Mouse (Mus musculus): Measurements from ENCODE around the gene Nup155. TPM values are rescaled to one million over a fixed set of nuclear protein-coding genes. Genes with fewer than 3 reads are reported as not detected.

The Nup155 gene
- total RNA-seq, 4 experiments from 2014 or later, result 18.0 to 28.3 (median 21.8) TPM

DNA sequence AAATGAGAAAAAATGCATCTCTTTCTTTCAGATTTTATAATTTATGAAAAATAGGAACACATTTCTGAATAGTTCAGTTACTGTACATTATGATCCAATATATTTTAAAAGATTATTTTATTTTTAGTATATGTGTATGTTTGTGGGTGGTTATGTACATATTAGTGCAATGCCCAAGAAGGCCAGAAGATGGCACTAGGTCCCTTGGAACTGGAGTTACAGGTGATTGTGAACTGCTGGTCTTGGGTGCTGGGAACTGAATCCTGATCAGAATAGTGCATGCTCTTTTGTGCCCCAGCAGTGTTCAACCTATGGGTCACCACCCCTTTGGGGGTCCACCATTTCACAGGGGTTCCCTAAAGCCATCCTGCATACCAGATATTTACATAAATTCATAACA, 91.2 kb downstream of the Nup155 start:
- no peak for DNase-seq

DNA sequence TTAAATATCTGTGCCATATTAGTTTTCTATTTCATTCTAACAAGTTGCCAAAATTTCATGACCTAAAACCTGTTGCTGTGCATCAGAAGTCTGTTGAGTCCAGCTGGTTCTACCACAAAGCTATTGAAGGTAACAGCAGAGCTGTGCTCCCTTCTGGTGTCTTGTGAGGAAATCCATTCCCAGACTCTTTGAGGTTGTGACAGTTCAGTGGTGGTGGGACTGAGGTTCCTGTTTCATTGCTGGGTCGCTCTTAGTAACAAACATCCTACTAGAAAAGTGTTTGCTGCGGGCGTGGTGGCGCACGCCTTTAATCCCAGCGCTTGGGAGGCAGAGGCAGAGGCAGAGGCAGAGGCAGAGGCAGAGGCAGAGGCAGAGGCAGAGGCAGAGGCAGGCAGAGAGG, 99.3 kb downstream of the Nup155 start:
- DNase-seq, result no peak

Other genes with a start within 250 kb of the Nup155 start
- 10 to 100 TPM; 29.5 to 35.0 (median 33.9) TPM for gene Wdr70, start 10.1 kb upstream of the Nup155 start, total RNA-seq (2022)
- 10 to 100 TPM in 2 of 4 experiments, 1 to 10 TPM in 2; 9.9 to 22.6 (median 15.4) TPM for gene Cplane1, start 59.8 kb downstream of the Nup155 start, total RNA-seq (2022)

Measured in adrenal gland, adult 8-10 months (tissue).